Mouse (Mus musculus): ENCODE measurements at regions not wholly inside any gene's neighbourhood (a gene's known extent, or its start where the extent isn't known, plus 50 kb on each side); places are given as distances from the start of the nearest gene placed in this dataset.
A peak's percentile ranks its signal among the peaks of the same experiment; 100 is the strongest.

GRCm38 (mm10) chr14:76912301-76913001, 124.1 kb upstream of the Ccdc122 start:
- Histone ChIP-seq H3K36me3 (no peaks in the 10 kb centered on the region), H3K9ac (no peak overlapping the region), H3K27me3 (no peaks in the 10 kb centered on the region), H3K27ac (peak overlapping the region; percentile 67), H3K9me3 (replicated peaks) (no peaks in the 10 kb centered on the region), H3K4me1 (peaks cover 41% of the 10 kb centered on the region), H3K4me2 (no peak overlapping the region), H3K4me3 (replicated peaks) (no peak overlapping the region)
- WGBS = 3% methylated on average over 8 of the region's 8 CpGs
- ATAC-seq (replicated peaks; ENCODE audit: low FRiP score) = peak; percentile 90

GRCm38 (mm10) chr14:76911271-76911670, 125.3 kb upstream of the Ccdc122 start:
- WGBS = 76% methylated on average over 5 of the region's 5 CpGs
- peaks cover 41% of the 10 kb centered on the region for H3K4me1 ChIP-seq
- no peak overlapping the region for H3K9ac ChIP-seq
- ATAC-seq (replicated peaks; ENCODE audit: low FRiP score) = no peak
- no peaks in the 10 kb centered on the region for H3K9me3 ChIP-seq (replicated peaks)
- H3K4me3 ChIP-seq (replicated peaks) = no peak overlapping the region
- H3K27ac ChIP-seq = 0 out of 2 replicates have a peak overlapping the region, but pooled peaks have one; percentile 33
- H3K36me3 ChIP-seq = no peaks in the 10 kb centered on the region
- H3K4me2 ChIP-seq = no peak overlapping the region
- H3K27me3 ChIP-seq = no peaks in the 10 kb centered on the region

- WGBS = 91% methylated on average over 5 of the region's 5 CpGs
- no peak for ATAC-seq (replicated peaks; ENCODE audit: low FRiP score)
- no peak overlapping the region for H3K9ac ChIP-seq
These were observed 126.4 kb upstream of the Ccdc122 start for GRCm38 (mm10) chr14:76910186-76910585.

GRCm38 (mm10) chr14:76907941-76908340, 128.6 kb upstream of the Ccdc122 start:
- no peak overlapping the region for H3K9ac ChIP-seq
- no peak for ATAC-seq (replicated peaks; ENCODE audit: low FRiP score)
- no peak overlapping the region for H3K4me2 ChIP-seq
- H3K36me3 ChIP-seq = no peaks in the 10 kb centered on the region
- no peaks in the 10 kb centered on the region for H3K27me3 ChIP-seq
- H3K4me1 ChIP-seq = peaks cover 30% of the 10 kb centered on the region
- no peak overlapping the region for H3K4me3 ChIP-seq (replicated peaks)
- H3K27ac ChIP-seq = 0 out of 2 replicates have a peak overlapping the region, but pooled peaks have one; percentile 58
- 54% methylated on average over 5 of the region's 5 CpGs for WGBS
- no peaks in the 10 kb centered on the region for H3K9me3 ChIP-seq (replicated peaks)

More at GRCm38 (mm10) chr14:76910186-76910585, 126.4 kb upstream of the Ccdc122 start:
- Histone ChIP-seq H3K36me3 (no peaks in the 10 kb centered on the region), H3K27ac (no peak overlapping the region), H3K4me1 (peaks cover 41% of the 10 kb centered on the region), H3K4me3 (replicated peaks) (no peak overlapping the region), H3K9me3 (replicated peaks) (no peaks in the 10 kb centered on the region), H3K27me3 (no peaks in the 10 kb centered on the region), H3K4me2 (no peak overlapping the region)

GRCm38 (mm10) chr14:76902962-76903757, 133.4 kb upstream of the Ccdc122 start:
- 89% methylated on average over 1 of the region's 1 CpGs for WGBS
- H3K4me3 ChIP-seq (replicated peaks) = no peak overlapping the region
- H3K27ac ChIP-seq = no peak overlapping the region
- peaks cover 13% of the 10 kb centered on the region for H3K4me1 ChIP-seq
- no peaks in the 10 kb centered on the region for H3K36me3 ChIP-seq
- no peaks in the 10 kb centered on the region for H3K9me3 ChIP-seq (replicated peaks)
- H3K4me2 ChIP-seq = no peak overlapping the region
- no peaks in the 10 kb centered on the region for H3K27me3 ChIP-seq
- ATAC-seq (replicated peaks; ENCODE audit: low FRiP score) = no peak
- no peak overlapping the region for H3K9ac ChIP-seq

GRCm38 (mm10) chr14:76901490-76901889, 135.1 kb upstream of the Ccdc122 start:
- no peaks in the 10 kb centered on the region for H3K36me3 ChIP-seq
- H3K4me3 ChIP-seq (replicated peaks) = no peak overlapping the region
- H3K27me3 ChIP-seq = no peaks in the 10 kb centered on the region
- H3K9me3 ChIP-seq (replicated peaks) = no peaks in the 10 kb centered on the region
- peaks cover 8% of the 10 kb centered on the region; the same call in 1 of the 2 replicates for H3K4me1 ChIP-seq
- H3K9ac ChIP-seq = no peak overlapping the region
- 91% methylated on average over 3 of the region's 3 CpGs for WGBS
- H3K4me2 ChIP-seq = no peak overlapping the region
- ATAC-seq (replicated peaks; ENCODE audit: low FRiP score) = no peak
- no peak overlapping the region for H3K27ac ChIP-seq

GRCm38 (mm10) chr14:76899331-76899730, 137.2 kb upstream of the Ccdc122 start:
- Histone ChIP-seq H3K9me3 (replicated peaks) (no peaks in the 10 kb centered on the region), H3K4me1 (peaks cover 8% of the 10 kb centered on the region; the same call in 1 of the 2 replicates), H3K27me3 (no peaks in the 10 kb centered on the region), H3K4me3 (replicated peaks) (no peak overlapping the region), H3K4me2 (no peak overlapping the region), H3K9ac (no peak overlapping the region), H3K36me3 (no peaks in the 10 kb centered on the region), H3K27ac (no peak overlapping the region)
- ATAC-seq (replicated peaks; ENCODE audit: low FRiP score) = no peak
- WGBS = 23% methylated on average over 3 of the region's 3 CpGs

GRCm38 (mm10) chr14:76887708-76888107, 148.9 kb upstream of the Ccdc122 start:
- no peak for ATAC-seq (replicated peaks; ENCODE audit: low FRiP score)
- Histone ChIP-seq H3K27me3 (no peaks in the 10 kb centered on the region), H3K4me1 (peaks cover 14% of the 10 kb centered on the region), H3K9ac (no peak overlapping the region), H3K36me3 (no peaks in the 10 kb centered on the region), H3K9me3 (replicated peaks) (no peaks in the 10 kb centered on the region), H3K27ac (no peak overlapping the region), H3K4me3 (replicated peaks) (no peak overlapping the region), H3K4me2 (no peak overlapping the region)
- 77% methylated on average over 3 of the region's 3 CpGs for WGBS

GRCm38 (mm10) chr14:76887201-76887600, 149.4 kb upstream of the Ccdc122 start:
- Histone ChIP-seq H3K27ac (no peak overlapping the region), H3K4me2 (no peak overlapping the region), H3K27me3 (no peaks in the 10 kb centered on the region), H3K9me3 (replicated peaks) (no peaks in the 10 kb centered on the region), H3K36me3 (no peaks in the 10 kb centered on the region), H3K4me1 (peaks cover 19% of the 10 kb centered on the region), H3K4me3 (replicated peaks) (no peak overlapping the region), H3K9ac (no peak overlapping the region)
- no peak for ATAC-seq (replicated peaks; ENCODE audit: low FRiP score)
- WGBS = 66% methylated on average over 3 of the region's 3 CpGs

GRCm38 (mm10) chr14:76883231-76883651, 153.3 kb upstream of the Ccdc122 start:
- H3K9ac ChIP-seq = no peak overlapping the region
- peak overlapping the region; percentile 34; the same call in 1 of the 2 replicates for H3K4me2 ChIP-seq
- peak overlapping the region; percentile 89 for H3K27ac ChIP-seq
- peaks cover 25% of the 10 kb centered on the region for H3K4me1 ChIP-seq
- no peaks in the 10 kb centered on the region for H3K27me3 ChIP-seq
- 35% methylated on average over 3 of the region's 3 CpGs for WGBS
- peak; percentile 83 for ATAC-seq (replicated peaks; ENCODE audit: low FRiP score)
- H3K36me3 ChIP-seq = no peaks in the 10 kb centered on the region
- H3K9me3 ChIP-seq (replicated peaks) = no peaks in the 10 kb centered on the region
- H3K4me3 ChIP-seq (replicated peaks) = no peak overlapping the region

- 11% methylated on average over 5 of the region's 5 CpGs for WGBS
- Histone ChIP-seq H3K4me2 (peak overlapping the region; percentile 34; the same call in 1 of the 2 replicates), H3K9ac (no peak overlapping the region), H3K27ac (peak overlapping the region; percentile 89), H3K4me3 (replicated peaks) (no peak overlapping the region), H3K36me3 (no peaks in the 10 kb centered on the region), H3K4me1 (peaks cover 25% of the 10 kb centered on the region), H3K27me3 (no peaks in the 10 kb centered on the region), H3K9me3 (replicated peaks) (no peaks in the 10 kb centered on the region)
- ATAC-seq (replicated peaks; ENCODE audit: low FRiP score) = peak; percentile 96
These were observed 153.8 kb upstream of the Ccdc122 start for GRCm38 (mm10) chr14:76882711-76883171.

- Histone ChIP-seq H3K4me1 (peaks cover 39% of the 10 kb centered on the region), H3K4me3 (replicated peaks) (no peak overlapping the region), H3K9me3 (replicated peaks) (no peaks in the 10 kb centered on the region), H3K9ac (no peak overlapping the region), H3K4me2 (no peak overlapping the region), H3K36me3 (no peaks in the 10 kb centered on the region), H3K27ac (no peak overlapping the region), H3K27me3 (no peaks in the 10 kb centered on the region)
- ATAC-seq (replicated peaks; ENCODE audit: low FRiP score) = no peak
- WGBS = 85% methylated on average over 3 of the region's 3 CpGs
These were observed 155.7 kb upstream of the Ccdc122 start for GRCm38 (mm10) chr14:76880851-76881250.
